Mouse (Mus musculus) left cerebral cortex, adult 8-10 months (tissue): ENCODE measurements around the gene Zbed6. TPM values are rescaled to one million over a fixed set of nuclear protein-coding genes. Genes with fewer than 3 reads are reported as not detected.

ENCODE experiments used
- total RNA-seq, 4 experiments: library from RNA; stranded (reverse); gene quantifications; 2 replicates each; pipeline ENCODE4 v1.2.4; 2022

Gene Zbed6
- total RNA-seq, 4 experiments from 2014 or later: 7.0 to 9.4 (median 7.3) TPM

Other genes with a start within 250 kb of the Zbed6 start
- 10 to 100 TPM in 3 of 4 experiments, 1 to 10 TPM in 1; 8.0 to 12.5 (median 11.4) TPM for gene Sox13, start 236.5 kb downstream of the Zbed6 start, total RNA-seq
- gene Snrpe, start 50.6 kb downstream of the Zbed6 start, total RNA-seq: 10 to 100 TPM; 55.0 to 65.3 (median 63.9) TPM
- 10 to 100 TPM; 22.9 to 26.3 (median 25.1) TPM for gene Gm38394, start 433 bp upstream of the Zbed6 start, total RNA-seq
- under 1 TPM in 2 of 4 experiments, not detected in 2; 0.15 to 0.37 TPM for gene Lax1, start 29.2 kb upstream of the Zbed6 start, total RNA-seq
- 100 to 1,000 TPM; 184 to 229 (median 204) TPM for gene Atp2b4, start 140.2 kb upstream of the Zbed6 start, total RNA-seq
- 1 to 10 TPM in 2 of 4 experiments, under 1 TPM in 1, not detected in 1; 0.93 to 1.7 (median 1.4) TPM for gene Optc, start 247.1 kb upstream of the Zbed6 start, total RNA-seq